Mouse (Mus musculus) cerebellum, postnatal 14 days (tissue): ENCODE results near the gene Nr1d1.
"Not testable (repeated sequence)": the region's sequence is repeated elsewhere in the genome, so short reads cannot be mapped to it uniquely, and the experiment has no call there.

Source experiments
- DNase-seq, 2 experiments: peaks; one replicate each; pipeline ENCODE4 v3.0.0; 2021; ENCODE audit warnings: mixed read lengths in 2 of 2

The Nr1d1 gene

DNA sequence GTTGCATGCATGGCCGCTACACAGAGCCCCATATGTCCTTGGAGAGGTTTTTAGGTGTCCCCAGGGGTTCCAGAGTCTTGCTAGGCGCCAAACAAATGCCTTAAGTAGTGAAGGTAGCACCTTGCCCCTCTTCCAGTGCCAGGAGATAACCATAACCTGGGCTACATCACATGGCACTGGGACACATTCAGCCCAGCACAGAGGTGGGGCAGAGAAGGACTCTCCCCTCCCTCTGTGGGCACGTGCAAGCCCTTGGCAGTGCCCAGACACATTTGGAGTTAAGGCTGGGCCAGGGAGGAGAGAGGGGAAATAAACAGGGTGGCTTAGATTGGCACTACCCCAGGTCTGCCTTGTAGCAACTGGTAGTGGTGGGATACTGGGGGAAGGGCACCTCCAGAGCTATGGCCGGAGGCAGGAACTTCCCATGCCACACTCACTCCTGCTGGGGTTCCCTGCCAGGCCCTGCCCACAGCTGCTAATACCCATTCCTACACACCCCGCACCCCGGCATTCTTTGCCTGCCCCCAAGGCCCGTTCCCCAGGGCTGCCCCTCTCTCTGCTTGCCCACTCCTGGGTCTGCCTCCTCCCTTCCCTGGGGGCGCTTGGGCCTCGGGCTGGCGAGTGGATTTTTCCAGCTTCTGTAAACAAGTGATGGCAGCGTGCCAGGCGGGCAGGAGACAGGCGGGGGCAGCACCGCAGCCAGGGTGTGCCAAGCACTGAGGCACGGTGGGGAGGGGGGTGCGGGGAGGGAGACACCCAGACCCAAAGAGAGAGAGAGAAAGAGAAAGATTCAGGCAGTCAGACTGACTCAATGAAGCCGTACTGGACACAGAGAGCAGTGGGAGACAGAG is 24.6 kb downstream of the Nr1d1 start:
- DNase-seq: peak; percentile 82 to 90

DNA sequence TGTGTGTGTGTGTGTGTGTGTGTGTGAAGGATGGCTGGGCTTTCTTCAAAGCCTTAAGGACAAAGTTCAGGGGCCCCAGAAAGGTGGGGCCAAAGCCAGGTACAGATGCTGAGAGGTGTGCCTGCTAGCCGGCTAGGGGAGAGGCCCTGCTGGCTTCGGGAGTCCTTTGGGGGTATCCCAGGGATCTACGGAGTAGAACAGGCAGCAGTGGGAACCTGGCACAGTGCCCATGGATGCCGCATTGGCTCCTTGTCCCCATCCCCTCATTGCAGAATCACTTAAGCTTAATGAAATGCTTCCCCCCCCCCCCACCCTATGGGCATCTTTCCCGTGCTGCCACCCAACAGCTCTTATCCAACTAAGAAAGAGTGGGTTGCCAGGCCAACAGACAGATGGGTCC is 25.4 kb downstream of the Nr1d1 start:
- DNase-seq: peak; percentile 76 to 79

DNA sequence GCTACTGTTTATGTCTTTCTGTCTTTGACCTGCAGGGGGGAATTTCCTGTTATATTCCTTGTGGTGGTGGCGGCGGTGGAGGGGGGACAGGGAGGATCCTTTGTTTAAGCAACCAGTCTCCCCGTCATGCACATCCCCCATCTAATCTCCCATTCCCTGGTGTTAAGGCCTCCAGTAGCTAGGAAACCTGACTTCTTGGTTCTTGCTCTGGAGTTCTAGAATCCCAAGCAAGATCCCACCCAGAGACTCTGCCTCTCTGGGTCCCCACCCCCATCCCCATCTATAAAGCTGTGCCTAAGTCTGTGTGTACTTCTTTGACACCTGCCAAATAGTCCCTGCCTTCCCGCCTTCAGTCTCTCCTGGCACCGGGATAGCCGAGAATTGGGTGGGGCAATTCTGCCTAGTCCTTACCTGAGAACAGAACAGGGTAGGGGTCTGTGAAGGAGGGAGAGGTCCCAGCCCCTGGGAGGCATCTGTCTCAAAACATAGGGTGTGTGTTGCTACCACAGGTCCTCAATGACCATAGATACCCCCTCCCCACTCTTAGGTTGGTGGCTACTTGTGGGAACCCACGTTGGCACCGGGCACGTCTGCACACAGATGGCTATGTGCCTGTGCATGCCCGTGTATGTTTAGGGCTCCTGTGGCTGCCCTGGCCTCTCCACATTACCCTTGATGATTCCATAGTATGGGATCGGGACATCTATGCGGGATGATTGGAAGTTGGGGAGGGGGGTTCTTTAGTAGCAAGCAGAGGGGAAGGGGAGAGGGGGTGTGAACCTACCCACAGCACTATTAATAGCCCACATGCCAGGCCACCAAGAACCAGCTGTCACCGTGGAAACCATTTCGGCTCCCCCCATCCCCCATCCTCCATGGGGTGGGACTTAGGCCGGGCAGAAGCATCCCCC is 26.4 kb downstream of the Nr1d1 start:
- peak; percentile 69 to 80 for DNase-seq

GRCm38 (mm10) chr11:98747804-98748505 is 27.2 kb downstream of the Nr1d1 start:
- DNase-seq: peak; percentile 75 to 76

GRCm38 (mm10) chr11:98746855-98747693 is 28.1 kb downstream of the Nr1d1 start:
- peak; percentile 94 to 96 for DNase-seq

GRCm38 (mm10) chr11:98745932-98746853 is 28.9 kb downstream of the Nr1d1 start:
- DNase-seq: peak; percentile 32

GRCm38 (mm10) chr11:98744456-98745019 is 30.6 kb downstream of the Nr1d1 start:
- DNase-seq: no peak

DNA sequence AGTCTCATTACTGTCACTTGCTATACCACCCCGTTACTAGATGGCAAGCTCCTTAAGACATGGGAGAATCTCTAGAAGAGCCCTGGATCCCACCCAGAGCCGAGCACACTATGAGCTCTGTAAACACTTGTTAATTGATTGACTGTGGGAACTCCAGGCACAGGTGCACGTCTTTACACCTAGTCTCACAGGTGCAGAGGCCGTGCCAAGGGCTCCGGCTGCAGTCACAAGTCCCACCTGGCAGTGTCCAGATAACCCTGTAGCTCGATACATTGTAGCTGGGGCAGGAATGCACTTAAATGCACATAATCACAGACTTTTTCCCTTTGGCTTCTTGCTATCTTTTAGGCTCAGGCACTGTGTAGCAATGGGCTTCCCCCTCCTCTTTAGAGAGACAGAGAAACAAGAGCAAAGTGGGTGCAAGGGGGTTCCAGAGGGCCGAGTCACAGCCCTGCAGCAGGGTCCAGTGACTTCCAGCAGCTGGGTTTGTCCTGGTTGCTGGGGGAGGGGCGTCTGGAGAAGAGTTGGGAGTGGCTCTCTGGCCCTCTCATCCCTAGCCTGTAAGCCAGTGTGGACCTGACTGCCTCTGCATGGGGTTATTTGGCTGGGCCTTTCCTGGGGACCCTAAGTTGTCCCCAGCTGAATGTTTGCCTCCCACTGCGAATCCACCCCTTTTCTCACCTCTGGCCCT is 31.3 kb downstream of the Nr1d1 start:
- peak in 1 of 2 experiments; percentile 64 for DNase-seq

GRCm38 (mm10) chr11:98742397-98743291 is 32.5 kb downstream of the Nr1d1 start:
- peak; percentile 66 to 74 for DNase-seq

DNA sequence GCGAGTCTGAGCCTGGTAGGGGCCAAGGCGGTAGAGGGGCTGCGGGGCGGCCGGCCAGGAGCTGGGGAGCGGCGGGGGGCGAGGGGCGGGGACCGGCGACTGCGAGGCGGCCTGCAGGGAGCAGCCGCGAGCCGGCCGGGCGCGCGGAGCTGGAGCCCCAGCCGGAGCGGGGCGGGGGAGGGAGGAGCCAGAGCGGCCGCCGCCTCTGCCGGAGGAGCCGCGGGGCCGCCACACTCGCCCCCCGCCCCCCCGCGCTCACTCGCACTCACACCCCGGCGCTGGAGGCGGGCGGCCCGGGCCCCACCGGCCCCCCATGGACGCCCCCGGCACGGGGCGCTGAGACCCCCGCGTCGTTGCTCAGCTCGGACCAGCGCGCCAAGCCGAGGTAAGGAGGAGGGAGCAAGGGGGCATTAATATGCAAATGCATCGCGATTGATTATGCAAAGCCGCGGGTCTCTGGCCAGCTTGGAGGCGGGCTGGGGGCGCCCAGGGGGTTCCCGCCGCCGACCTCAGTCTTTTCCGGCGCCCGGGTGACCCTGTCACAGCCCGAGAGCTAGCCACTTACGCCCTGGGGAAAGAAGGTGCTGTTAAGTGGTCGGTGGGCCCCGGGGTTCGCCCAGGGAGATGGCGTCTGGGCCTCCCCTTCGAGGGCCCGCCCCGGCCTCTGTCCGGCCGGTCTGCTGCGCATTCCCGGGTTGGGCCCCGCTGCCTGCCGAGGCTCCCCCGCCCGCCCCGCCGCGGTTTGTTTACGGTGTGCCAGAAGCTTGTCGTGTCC is 33.3 kb downstream of the Nr1d1 start:
- DNase-seq: peak; percentile 89 to 90

GRCm38 (mm10) chr11:98741051-98741620 is 34.0 kb downstream of the Nr1d1 start:
- no peak for DNase-seq

- peak; percentile 75 to 78 for DNase-seq
Observed at GRCm38 (mm10) chr11:98740393-98741050, 34.6 kb downstream of the Nr1d1 start, which contains the start of gene Thra. Gene Thra (plus strand): TSS chr11:98740638.

DNA sequence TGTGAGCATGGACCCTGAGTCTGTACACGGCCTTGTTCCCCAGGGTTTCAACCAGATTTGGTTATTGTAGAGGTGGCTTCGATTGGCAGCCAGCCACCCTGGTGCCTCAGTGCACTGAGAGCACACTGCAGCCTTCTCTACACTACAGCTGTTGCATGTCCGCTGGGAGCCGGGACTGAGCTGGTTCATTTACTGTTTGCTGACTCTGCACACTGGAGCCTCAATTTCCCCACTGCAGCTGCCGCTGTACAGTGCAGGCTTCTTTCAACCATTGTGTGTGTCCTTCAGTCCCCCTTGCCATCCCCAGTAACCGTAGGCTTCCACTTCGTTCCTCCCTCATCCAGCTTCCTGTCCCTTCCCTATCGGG is 35.1 kb downstream of the Nr1d1 start:
- DNase-seq: peak; percentile 50 to 61

DNA sequence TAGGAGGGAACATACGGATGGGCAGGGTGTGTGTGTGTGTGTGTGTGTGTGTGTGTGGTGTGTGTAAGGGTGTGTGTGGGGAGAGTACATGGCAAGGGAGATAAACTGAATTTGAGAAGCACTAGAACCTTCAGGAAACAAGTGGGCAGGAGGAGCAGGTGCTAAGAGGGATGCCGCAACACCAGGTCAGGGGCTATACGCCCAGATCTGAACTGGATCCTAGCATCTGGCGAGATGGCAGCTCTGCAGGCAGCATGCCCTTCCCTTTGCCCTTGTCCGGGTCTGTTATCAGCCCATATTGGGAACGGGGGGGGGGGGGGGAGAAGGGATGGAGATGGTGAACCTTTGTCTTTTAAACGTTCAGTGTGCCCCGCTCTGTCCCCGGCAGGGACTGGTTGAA is 36.2 kb downstream of the Nr1d1 start:
- no peak for DNase-seq

- peak; percentile 72 for DNase-seq
Observed at GRCm38 (mm10) chr11:98738428-98738911, 36.7 kb downstream of the Nr1d1 start.

DNA sequence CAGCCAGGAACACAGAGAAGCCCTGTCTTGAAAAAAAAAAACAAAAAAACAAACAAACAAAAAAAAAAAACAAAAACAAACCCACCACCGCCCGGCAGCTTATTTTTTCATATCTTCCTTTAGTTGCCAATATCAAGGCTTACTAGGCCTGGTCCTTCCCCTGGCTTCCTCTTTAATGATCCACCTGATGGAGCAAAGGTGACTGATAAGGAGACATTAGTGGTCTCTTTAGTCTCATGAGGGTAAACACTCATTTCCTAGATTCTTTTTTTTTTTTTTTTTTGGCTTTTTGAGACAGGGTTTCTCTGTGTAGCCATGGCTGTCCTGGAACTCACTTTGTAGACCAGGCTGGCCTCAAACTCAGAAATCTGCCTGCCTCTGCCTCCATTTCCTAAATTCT is 37.9 kb downstream of the Nr1d1 start:
- DNase-seq: not testable (repeated sequence)

DNA sequence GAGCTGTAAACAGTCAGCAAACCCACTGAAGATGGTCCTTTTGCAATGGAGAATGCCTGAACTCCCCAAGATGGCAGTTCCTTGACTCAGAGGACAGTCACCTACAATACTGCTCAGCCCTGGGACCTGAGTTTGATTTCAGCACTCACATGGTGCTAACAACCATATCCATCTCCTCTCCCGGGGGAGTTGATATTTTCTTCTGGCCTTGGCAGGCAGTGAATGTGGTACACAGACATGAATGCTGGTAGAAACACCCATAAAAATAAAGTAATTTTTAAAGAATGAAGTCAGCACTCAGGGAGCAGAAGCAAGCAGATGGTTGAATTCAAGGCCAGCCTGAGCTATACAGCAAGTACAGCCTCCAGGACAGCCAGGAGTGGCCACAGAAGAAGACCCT is 39.0 kb downstream of the Nr1d1 start:
- no peak for DNase-seq
